Mouse (Mus musculus) C2C12 (cell line): ENCODE results near the gene Tnnt3.

ENCODE experiments used
- CTCF ChIP-seq: IDR thresholded peaks from one replicate; pipeline ENCODE4 v1.5.1; 2011; ENCODE audit not compliant: control insufficient read depth, insufficient read depth, insufficient read length
- MYOG ChIP-seq: IDR thresholded peaks from one replicate; pipeline ENCODE4 v1.6.1; 2011; ENCODE audit not compliant: control insufficient read depth, insufficient read length; ENCODE audit errors: extremely low read depth
- USF1 ChIP-seq: IDR thresholded peaks from one replicate; pipeline ENCODE4 v1.6.1; 2011; ENCODE audit warnings: low read depth, mild to moderate bottlenecking, control low read depth, moderate library complexity

GRCm38 (mm10) chr7:142510021-142510777 lies 11.6 kb downstream of the Tnnt3 start:
- TF ChIP-seq CTCF (no peak), USF1 (no peak), MYOG (no peak)
